Mouse (Mus musculus) spleen, adult 2 months (tissue): ENCODE measurements around the gene Tsku. TPM values are rescaled to one million over a fixed set of nuclear protein-coding genes. Genes with fewer than 3 reads are reported as not detected.
A peak's percentile ranks its signal among the peaks of the same experiment; 100 is the strongest.

ENCODE experiments used
- DNase-seq, 2 experiments: peaks; one replicate each; pipeline versions ENCODE4 v3.0.0 to v3.0.0-alpha.2; 2012 to 2021; ENCODE audit warnings: low spot score in 2 of 2, low read depth in 1 of 2
- H3K27ac ChIP-seq: fragments of 200-500 bp; 2 replicates; pipeline ENCODE4 v1.5.1; 2012; ENCODE audit warnings: low read length, inconsistent platforms; ENCODE audit not compliant: insufficient read depth
- H3K27me3 ChIP-seq: fragments of 200-500 bp; 2 replicates; pipeline ENCODE4 v1.6.1; 2012; ENCODE audit warnings: mild to moderate bottlenecking, moderate library complexity, low read length, inconsistent platforms; ENCODE audit not compliant: control insufficient read depth, insufficient read depth
- H3K36me3 ChIP-seq: fragments of 200-500 bp; 2 replicates; pipeline ENCODE4 v1.6.1; 2012; ENCODE audit warnings: mild to moderate bottlenecking, low read length, inconsistent platforms; ENCODE audit not compliant: control insufficient read depth, insufficient read depth
- H3K4me1 ChIP-seq: fragments of 200-500 bp; 2 replicates; pipeline ENCODE4 v1.6.1; 2011; ENCODE audit warnings: inconsistent platforms; ENCODE audit not compliant: control insufficient read depth, insufficient read depth, insufficient read length
- H3K4me3 ChIP-seq: fragments of 200-500 bp; 2 replicates; pipeline ENCODE4 v1.5.1; 2011; ENCODE audit warnings: mild to moderate bottlenecking, inconsistent platforms; ENCODE audit not compliant: insufficient read depth, insufficient read length; ENCODE audit errors: extremely low read depth
- CTCF ChIP-seq: fragments of 200-500 bp; IDR thresholded peaks from 2 replicates; pipeline ENCODE4 v1.5.1; 2011; ENCODE audit warnings: mild to moderate bottlenecking, inconsistent platforms; ENCODE audit not compliant: insufficient read depth, insufficient read length, insufficient replicate concordance; ENCODE audit errors: extremely low read depth
- POLR2A ChIP-seq: fragments of 200-500 bp; IDR thresholded peaks from 2 replicates; pipeline ENCODE4 v1.6.1; 2011; ENCODE audit warnings: low read depth, low read length, inconsistent platforms
- WGBS: fragments of 180-500 bp; shearing (Covaris S2); methylation state at CpG from one replicate; pipeline ENCODE4 v1.1.7; 2018; 5-methylcytosine and 5-hydroxymethylcytosine counted together
- polyA plus RNA-seq: library from polyadenylated mRNA; depleted of rRNA; stranded (reverse); fragments of >200 nt; gene quantifications from 2 replicates; pipeline ENCODE4 v1.2.3, GENCODE M21; 2012

Tsku gene
- polyA plus RNA-seq, 1 experiment = 12.0 TPM

- H3K27ac ChIP-seq = peak overlapping the region; percentile 1; the same call in 1 of the 2 replicates
- TF ChIP-seq CTCF (no peak), POLR2A (no peak)
- no peaks in the 10 kb centered on the region for H3K36me3 ChIP-seq
- peaks cover 8% of the 10 kb centered on the region for H3K27me3 ChIP-seq
- no peaks in the 10 kb centered on the region; the same call in 1 of the 2 replicates for H3K4me1 ChIP-seq
- DNase-seq = no peak
- WGBS = 12% methylated on average over 33 of the region's 33 CpGs
- H3K4me3 ChIP-seq = peak overlapping the region; percentile 53; the same call in 1 of the 2 replicates
Observed at GRCm38 (mm10) chr7:98359951-98360620, 1.0 kb downstream of the Tsku start.

GRCm38 (mm10) chr7:98358016-98358415, 3.1 kb downstream of the Tsku start:
- TF ChIP-seq POLR2A (no peak), CTCF (no peak)
- no peak overlapping the region for H3K27ac ChIP-seq
- peaks cover 8% of the 10 kb centered on the region for H3K27me3 ChIP-seq
- no peaks in the 10 kb centered on the region; the same call in 1 of the 2 replicates for H3K4me1 ChIP-seq
- no peaks in the 10 kb centered on the region for H3K36me3 ChIP-seq
- no peak for DNase-seq
- WGBS = 65% methylated on average over 1 of the region's 1 CpGs
- no peak overlapping the region for H3K4me3 ChIP-seq

DNA sequence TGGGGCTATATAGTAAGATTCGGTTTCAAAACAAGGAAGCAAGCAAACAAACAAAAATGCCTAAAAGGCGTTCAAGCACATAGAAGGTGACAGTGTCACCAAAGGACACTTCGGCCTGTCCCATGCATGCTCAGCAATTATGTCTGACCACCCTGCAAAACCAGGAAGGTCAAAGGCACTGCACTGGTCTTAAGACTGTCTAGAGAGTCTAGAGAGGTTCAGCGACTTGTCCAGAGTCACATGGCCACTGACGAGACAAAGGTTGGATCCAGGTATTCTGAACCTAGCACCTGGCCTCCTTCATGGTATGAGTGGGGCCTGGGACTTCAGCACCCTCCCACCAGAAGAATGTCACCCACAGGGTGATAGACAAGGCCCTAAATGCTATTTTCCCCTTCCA, 3.8 kb downstream of the Tsku start:
- 89% methylated on average over 5 of the region's 5 CpGs for WGBS
- no peak for DNase-seq
- no peaks in the 10 kb centered on the region; the same call in 1 of the 2 replicates for H3K4me1 ChIP-seq
- H3K4me3 ChIP-seq = no peak overlapping the region
- H3K27me3 ChIP-seq = peaks cover 8% of the 10 kb centered on the region
- no peak for TF ChIP-seq CTCF
- TF ChIP-seq POLR2A = no peak
- H3K27ac ChIP-seq = no peak overlapping the region
- H3K36me3 ChIP-seq = no peaks in the 10 kb centered on the region

- Histone ChIP-seq H3K4me3 (no peak overlapping the region), H3K27me3 (no peaks in the 10 kb centered on the region), H3K36me3 (no peaks in the 10 kb centered on the region), H3K4me1 (no peaks in the 10 kb centered on the region), H3K27ac (no peak overlapping the region)
- 88% methylated on average over 4 of the region's 4 CpGs for WGBS
- no peak for DNase-seq
- TF ChIP-seq POLR2A = no peak
- TF ChIP-seq CTCF = no peak
Observed at GRCm38 (mm10) chr7:98354921-98355310, 6.2 kb downstream of the Tsku start.

DNA sequence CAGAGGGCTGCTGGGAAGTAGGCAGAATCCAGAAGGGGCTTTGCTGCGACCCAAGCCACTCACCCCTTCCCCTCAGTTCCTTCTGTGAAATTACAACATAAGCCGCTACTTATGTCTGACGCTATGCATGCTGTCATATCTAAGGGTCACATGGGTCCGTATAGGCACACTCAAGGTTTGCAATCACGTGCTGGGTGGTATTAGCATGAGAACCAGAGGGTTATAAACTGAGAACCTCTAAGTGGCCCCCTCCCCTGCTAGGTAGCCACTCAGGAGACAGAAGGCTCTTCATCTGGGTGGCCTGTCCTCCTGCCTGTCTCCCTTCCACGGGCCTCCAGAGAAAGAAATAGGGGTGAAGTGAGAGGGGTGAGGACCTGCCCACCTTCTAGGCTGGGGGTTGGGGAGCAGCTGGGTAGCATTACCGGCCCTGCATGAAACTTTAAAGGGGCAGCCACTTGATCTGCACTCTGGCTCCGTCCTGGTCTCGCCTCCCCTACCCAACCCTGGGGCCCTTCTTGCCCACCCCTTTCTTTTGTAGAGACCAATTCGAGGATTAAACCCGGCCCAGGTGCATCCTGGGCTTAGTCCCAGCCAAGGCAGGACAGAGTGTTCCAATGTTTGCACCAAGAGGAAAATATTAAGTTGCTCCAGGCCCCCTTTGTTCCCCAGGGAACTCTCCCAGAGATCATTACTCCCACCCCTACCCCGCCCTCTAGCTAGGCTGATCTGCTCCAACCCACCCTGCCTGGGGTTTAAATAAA, 6.8 kb downstream of the Tsku start:
- no peak for DNase-seq
- no peaks in the 10 kb centered on the region for H3K36me3 ChIP-seq
- no peak for TF ChIP-seq POLR2A
- TF ChIP-seq CTCF = no peak
- no peaks in the 10 kb centered on the region for H3K27me3 ChIP-seq
- no peak overlapping the region for H3K4me3 ChIP-seq
- no peaks in the 10 kb centered on the region for H3K4me1 ChIP-seq
- 76% methylated on average over 12 of the region's 12 CpGs for WGBS
- H3K27ac ChIP-seq = no peak overlapping the region

- Histone ChIP-seq H3K36me3 (no peaks in the 10 kb centered on the region), H3K27ac (no peak overlapping the region), H3K27me3 (no peaks in the 10 kb centered on the region), H3K4me3 (no peak overlapping the region), H3K4me1 (no peaks in the 10 kb centered on the region)
- DNase-seq = no peak
- TF ChIP-seq CTCF (no peak), POLR2A (no peak)
- 90% methylated on average over 5 of the region's 5 CpGs for WGBS
Observed at GRCm38 (mm10) chr7:98353616-98354015, 7.5 kb downstream of the Tsku start.

DNA sequence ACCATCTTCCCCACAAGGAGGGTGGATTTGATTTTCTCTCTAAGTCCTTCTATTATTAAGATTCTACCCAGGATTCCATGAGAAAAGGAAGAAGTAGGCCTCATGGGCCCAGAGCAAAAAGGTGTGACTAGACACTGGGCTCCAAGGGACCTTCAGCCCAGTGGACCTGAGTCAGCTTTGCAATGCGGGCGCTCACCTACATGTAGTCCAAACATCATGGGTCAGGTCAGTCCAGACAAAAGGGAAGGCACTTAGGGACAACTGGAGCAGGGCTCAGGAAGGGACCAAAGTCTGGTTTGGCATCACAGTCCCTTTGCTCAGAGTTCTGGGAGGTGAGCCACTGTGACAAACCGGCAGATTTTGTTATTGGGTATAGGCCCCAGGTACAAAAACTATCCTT, 9.6 kb downstream of the Tsku start:
- no peak for DNase-seq
- no peak overlapping the region for H3K4me3 ChIP-seq
- no peak overlapping the region for H3K27ac ChIP-seq
- TF ChIP-seq POLR2A (no peak), CTCF (no peak)
- H3K4me1 ChIP-seq = no peaks in the 10 kb centered on the region
- no peaks in the 10 kb centered on the region for H3K27me3 ChIP-seq
- WGBS = 97% methylated on average over 3 of the region's 3 CpGs
- H3K36me3 ChIP-seq = no peaks in the 10 kb centered on the region
